Mouse (Mus musculus) lung, postnatal 0 days (tissue): ENCODE data around the gene Plac8. TPM values are rescaled to one million over a fixed set of nuclear protein-coding genes. Genes with fewer than 3 reads are reported as not detected.

ENCODE experiments used
- ATAC-seq: fragments of 200-750 bp; cut with Nextera tagmentation; 2 replicates; pipeline ENCODE4 v1.8.0; 2017; ENCODE audit warnings: moderate library complexity
- DNase-seq: peaks from one replicate; pipeline ENCODE4 v3.0.0-alpha.2; 2016; ENCODE audit warnings: low spot score
- H3K27ac ChIP-seq: fragments of 300-500 bp; sonication (generic); 2 replicates; pipeline ENCODE4 v1.5.1; 2014; ENCODE audit warnings: antibody characterized with exemption, mild to moderate bottlenecking, low read length, mixed read lengths
- H3K27me3 ChIP-seq: fragments of 300-500 bp; sonication (generic); replicated peaks from 2 replicates; pipeline ENCODE4 v1.6.1; 2014; ENCODE audit warnings: low read length, mixed read lengths; ENCODE audit not compliant: insufficient read depth
- H3K36me3 ChIP-seq: fragments of 300-500 bp; sonication (generic); 2 replicates; pipeline ENCODE4 v1.6.1; 2014; ENCODE audit warnings: low read length, mixed read lengths; ENCODE audit not compliant: insufficient read depth
- H3K4me1 ChIP-seq: fragments of 300-500 bp; sonication (generic); 2 replicates; pipeline ENCODE4 v1.6.1; 2014; ENCODE audit warnings: antibody characterized with exemption, low read depth, low read length, mixed read lengths; ENCODE audit not compliant: insufficient read depth
- H3K4me2 ChIP-seq: fragments of 300-500 bp; sonication (generic); replicated peaks from 2 replicates; pipeline ENCODE4 v1.6.1; 2014; ENCODE audit warnings: low read depth, mild to moderate bottlenecking, low read length, moderate library complexity, mixed read lengths
- H3K4me3 ChIP-seq: fragments of 300-500 bp; sonication (generic); 2 replicates; pipeline ENCODE4 v1.5.1; 2014; ENCODE audit warnings: low read depth, low read length
- H3K9ac ChIP-seq: fragments of 300-500 bp; sonication (generic); replicated peaks from 2 replicates; pipeline ENCODE4 v1.6.1; 2014; ENCODE audit warnings: low read depth, mild to moderate bottlenecking
- H3K9me3 ChIP-seq: fragments of 300-500 bp; sonication (generic); 2 replicates; pipeline ENCODE4 v1.6.1; 2016; ENCODE audit warnings: low read length, mixed read lengths
- CTCF ChIP-seq: IDR thresholded peaks from 2 replicates; pipeline ENCODE4 v1.5.1; 2016; ENCODE audit warnings: antibody characterized with exemption, mild to moderate bottlenecking
- EP300 ChIP-seq: IDR thresholded peaks from 2 replicates; pipeline ENCODE4 v1.6.1; 2016; ENCODE audit warnings: antibody characterized with exemption, mild to moderate bottlenecking, control low read depth
- WGBS: fragments of 180-500 bp; shearing (Covaris S2); extraction: QIAGEN DNeasy Blood & Tissue Kit; methylation state at CpG from one replicate; pipeline ENCODE4 v1.1.7; 2014; 5-methylcytosine and 5-hydroxymethylcytosine counted together
- polyA plus RNA-seq: library from polyadenylated mRNA; unstranded; fragments of >200 nt; fragmentation: Nextera tagmentation; extraction: Ambion mirVana; gene quantifications from 2 replicates; pipeline ENCODE4 v1.2.1, GENCODE M21; 2015

Gene Plac8
- polyA plus RNA-seq, 1 experiment from 2014 or later: 59.3 TPM

DNA sequence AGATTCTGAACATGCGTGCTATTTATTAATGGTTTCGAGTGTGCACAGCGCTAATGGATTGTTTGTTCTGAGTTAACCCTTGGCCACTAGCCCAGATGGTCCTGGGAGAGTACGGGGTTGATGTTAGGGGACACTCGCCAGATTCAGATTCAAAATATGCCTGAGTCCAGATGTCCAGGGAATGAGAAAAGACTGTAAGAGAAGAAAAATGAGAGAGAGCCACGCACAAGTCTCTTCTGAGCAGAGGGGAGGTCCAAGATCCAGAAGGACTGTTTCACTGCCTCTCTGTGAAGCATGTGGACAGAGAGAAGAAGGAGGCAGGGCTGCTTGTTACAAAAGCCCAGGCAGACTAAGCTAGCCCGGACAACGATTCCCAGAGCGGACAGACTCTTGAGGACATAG, 33.8 kb upstream of the Plac8 start:
- Histone ChIP-seq H3K36me3 (no peaks in the 10 kb centered on the region), H3K27ac (peak overlapping the region; percentile 71), H3K4me3 (no peak overlapping the region), H3K4me1 (no peaks in the 10 kb centered on the region), H3K9ac (no peak overlapping the region), H3K9me3 (no peaks in the 10 kb centered on the region), H3K27me3 (no peaks in the 10 kb centered on the region), H3K4me2 (peak overlapping the region; percentile 19; the same call in 1 of the 2 replicates)
- peak; percentile 58 for ATAC-seq
- no peak for TF ChIP-seq CTCF
- no peak for TF ChIP-seq EP300
- WGBS: 19% methylated on average over 9 of the region's 9 CpGs
- DNase-seq: peak; percentile 67

DNA sequence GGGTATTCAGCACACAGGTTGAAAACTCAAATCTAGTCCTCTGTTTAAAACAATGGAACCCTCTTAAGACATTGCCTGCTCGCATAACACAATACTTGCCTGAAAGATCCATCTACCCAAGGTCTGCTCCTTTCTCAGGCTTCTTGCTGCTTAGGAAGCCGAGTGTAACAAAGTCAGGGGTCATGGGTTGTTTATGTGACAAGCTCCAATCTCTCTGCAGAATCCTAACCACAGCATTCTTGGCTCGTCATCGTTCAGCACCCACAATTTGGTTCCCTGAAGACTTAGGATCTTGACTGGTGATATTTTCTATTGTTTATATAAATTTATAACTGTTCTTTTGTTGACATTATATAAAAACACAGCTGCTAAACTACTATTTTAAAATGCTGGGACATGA, 32.0 kb upstream of the Plac8 start:
- ATAC-seq: no peak
- Histone ChIP-seq H3K36me3 (no peaks in the 10 kb centered on the region), H3K27me3 (no peaks in the 10 kb centered on the region), H3K4me3 (no peak overlapping the region), H3K27ac (no peak overlapping the region), H3K4me1 (no peaks in the 10 kb centered on the region), H3K9me3 (no peaks in the 10 kb centered on the region), H3K9ac (no peak overlapping the region), H3K4me2 (no peak overlapping the region)
- TF ChIP-seq EP300: no peak
- TF ChIP-seq CTCF: no peak
- DNase-seq: peak; percentile 42
- 37% methylated on average over 4 of the region's 4 CpGs for WGBS

DNA sequence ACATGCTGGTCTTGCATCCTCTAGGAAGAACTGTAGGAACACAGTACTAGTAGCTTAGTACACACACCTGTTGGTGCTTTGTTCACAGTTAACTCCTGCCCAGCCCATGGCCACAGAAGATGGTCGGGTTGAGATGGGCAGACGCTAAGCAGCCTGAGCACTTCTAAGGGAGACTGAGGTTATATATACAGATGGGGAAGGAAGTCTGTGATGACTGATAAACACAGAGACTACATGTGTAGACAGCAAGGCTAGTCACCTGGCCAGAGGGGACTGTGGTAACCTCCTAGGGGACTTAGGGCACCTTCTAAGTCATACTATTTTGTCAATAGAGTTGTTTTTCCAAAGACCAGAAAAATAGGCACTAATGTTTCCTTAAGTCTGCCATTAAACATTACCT, 29.8 kb upstream of the Plac8 start:
- H3K36me3 ChIP-seq: no peaks in the 10 kb centered on the region
- H3K4me1 ChIP-seq: no peaks in the 10 kb centered on the region
- no peak overlapping the region for H3K4me2 ChIP-seq
- DNase-seq (no peak), ATAC-seq (no peak)
- no peak overlapping the region for H3K9ac ChIP-seq
- no peaks in the 10 kb centered on the region for H3K27me3 ChIP-seq
- no peak overlapping the region for H3K27ac ChIP-seq
- 59% methylated on average over 2 of the region's 2 CpGs for WGBS
- TF ChIP-seq CTCF (no peak), EP300 (no peak)
- no peak overlapping the region for H3K4me3 ChIP-seq
- H3K9me3 ChIP-seq: no peaks in the 10 kb centered on the region

DNA sequence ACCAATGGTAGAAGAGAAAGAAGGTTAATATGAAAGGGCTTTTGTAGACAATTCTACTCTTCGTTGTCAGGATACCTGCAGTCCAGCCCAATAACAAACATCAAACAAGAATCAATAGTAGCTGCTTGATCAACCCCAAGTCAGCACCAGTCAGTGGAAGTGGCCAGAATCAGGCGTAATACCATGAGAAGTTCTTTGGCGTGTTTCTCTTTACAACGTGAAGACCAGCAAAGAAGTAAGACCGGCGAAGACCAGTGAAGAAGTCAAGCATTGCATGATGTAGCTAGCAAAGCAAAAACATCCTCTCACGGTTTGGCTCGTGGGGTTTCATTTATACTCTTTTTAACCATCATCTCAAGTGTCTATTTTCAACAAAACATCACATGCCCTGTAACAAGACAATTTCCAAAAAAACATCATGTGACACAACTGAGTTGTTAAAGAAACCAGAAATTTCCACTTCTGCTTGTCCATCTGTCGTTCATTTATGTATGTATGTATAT, 27.0 kb upstream of the Plac8 start:
- TF ChIP-seq EP300 (no peak), CTCF (no peak)
- Histone ChIP-seq H3K27ac (no peak overlapping the region), H3K4me3 (no peak overlapping the region), H3K9ac (no peak overlapping the region), H3K27me3 (no peaks in the 10 kb centered on the region), H3K4me1 (no peaks in the 10 kb centered on the region), H3K4me2 (no peak overlapping the region), H3K36me3 (no peaks in the 10 kb centered on the region), H3K9me3 (no peaks in the 10 kb centered on the region)
- ATAC-seq (no peak), DNase-seq (no peak)
- WGBS: 94% methylated on average over 9 of the region's 9 CpGs

DNA sequence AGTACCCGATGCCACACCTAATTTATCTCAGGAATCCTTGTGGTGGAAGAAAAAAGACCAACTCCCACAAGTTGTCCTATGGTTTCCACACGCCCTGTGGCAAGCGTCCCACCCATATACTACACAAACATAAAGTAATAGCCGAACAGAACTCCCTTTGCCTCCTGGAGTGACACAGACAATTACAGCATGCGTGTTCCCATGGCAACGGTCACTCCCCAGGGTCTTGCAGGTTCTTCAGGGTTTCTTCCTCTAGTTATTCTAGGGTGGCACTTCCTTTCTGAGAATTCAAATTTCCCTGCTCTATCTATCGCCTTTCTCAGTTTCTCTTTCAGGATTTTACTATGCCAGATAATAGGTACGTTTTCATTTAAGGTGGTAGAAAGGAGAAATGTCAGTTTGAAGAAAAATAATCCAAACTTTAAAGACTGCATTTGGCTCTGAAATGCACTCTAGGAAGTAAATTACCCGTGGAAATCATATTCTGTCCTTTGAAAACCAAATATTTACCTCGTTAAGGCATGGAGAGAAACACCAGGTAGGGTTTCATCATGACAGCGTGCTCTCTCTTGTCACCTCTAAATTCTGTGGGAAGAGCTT, 25.9 kb upstream of the Plac8 start:
- Histone ChIP-seq H3K9ac (no peak overlapping the region), H3K4me2 (no peak overlapping the region), H3K4me1 (no peaks in the 10 kb centered on the region), H3K27me3 (no peaks in the 10 kb centered on the region), H3K4me3 (no peak overlapping the region), H3K27ac (no peak overlapping the region), H3K9me3 (no peaks in the 10 kb centered on the region), H3K36me3 (no peaks in the 10 kb centered on the region)
- ATAC-seq (no peak), DNase-seq (no peak)
- TF ChIP-seq CTCF (no peak), EP300 (no peak)
- 63% methylated on average over 11 of the region's 11 CpGs for WGBS

DNA sequence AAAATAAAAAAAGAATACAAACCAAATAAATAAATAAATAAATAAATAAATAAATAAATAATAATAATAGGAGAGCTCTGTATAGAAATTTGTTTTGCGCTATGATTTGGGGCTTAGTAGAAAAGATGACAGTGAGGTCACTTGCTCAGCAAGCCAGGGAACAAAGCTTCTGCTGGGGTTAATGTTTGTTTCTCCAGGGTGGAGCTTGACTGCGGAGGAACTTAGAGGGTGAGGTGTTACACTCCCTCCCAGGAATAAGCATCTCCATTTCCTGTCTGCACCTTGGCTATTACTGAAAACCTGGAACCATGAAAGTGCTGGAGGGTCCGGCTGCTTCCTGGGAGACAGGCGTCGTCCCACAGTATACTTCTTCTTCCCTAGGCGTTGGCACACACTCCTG, 24.0 kb upstream of the Plac8 start:
- Histone ChIP-seq H3K27ac (no peak overlapping the region), H3K4me2 (no peak overlapping the region), H3K4me3 (no peak overlapping the region), H3K27me3 (no peaks in the 10 kb centered on the region), H3K4me1 (no peaks in the 10 kb centered on the region), H3K36me3 (no peaks in the 10 kb centered on the region), H3K9me3 (no peaks in the 10 kb centered on the region), H3K9ac (no peak overlapping the region)
- 76% methylated on average over 5 of the region's 6 CpGs for WGBS
- no peak for DNase-seq
- ATAC-seq: no peak
- TF ChIP-seq CTCF (no peak), EP300 (no peak)
